Mouse (Mus musculus) ES-E14 (cell line): ENCODE measurements around the gene Gprc5d. TPM values are rescaled to one million over a fixed set of nuclear protein-coding genes. Genes with fewer than 3 reads are reported as not detected.

Experiments
- DNase-seq: peaks from one replicate; pipeline ENCODE4 v3.0.0-alpha.2; 2013; ENCODE audit warnings: low read depth, low spot score
- H3K27ac ChIP-seq: 2 replicates; pipeline ENCODE4 v1.5.1; 2012; ENCODE audit warnings: low read depth, mild to moderate bottlenecking, low read length, moderate library complexity, mixed read lengths; ENCODE audit not compliant: poor library complexity, insufficient read depth, severe bottlenecking
- H3K36me3 ChIP-seq: 2 replicates; pipeline ENCODE4 v1.6.1; 2012; ENCODE audit warnings: mild to moderate bottlenecking, low read length, moderate library complexity, mixed read lengths; ENCODE audit not compliant: control insufficient read depth, poor library complexity, insufficient read depth, severe bottlenecking
- H3K4me1 ChIP-seq, 2 experiments: fragments of 150-350 bp in 1 of 2; sonication (generic) in 1 of 2; 2 replicates each; pipeline ENCODE4 v1.6.1; 2012; ENCODE audit warnings: low read length in 2 of 2, mild to moderate bottlenecking in 1 of 2, mixed read lengths in 1 of 2; ENCODE audit not compliant: control insufficient read depth in 2 of 2, insufficient read depth in 2 of 2, poor library complexity in 1 of 2
- H3K4me3 ChIP-seq, 2 experiments: fragments of 150-350 bp in 1 of 2; sonication (generic) in 1 of 2; 2 replicates each; pipeline ENCODE4 v1.5.1; 2012; ENCODE audit warnings: low read length in 2 of 2, low read depth in 1 of 2, mild to moderate bottlenecking in 1 of 2, mixed read lengths in 1 of 2; ENCODE audit not compliant: insufficient read depth in 1 of 2, poor library complexity in 1 of 2, severe bottlenecking in 1 of 2
- H3K9ac ChIP-seq: 2 replicates; pipeline ENCODE4 v1.6.1; 2012; ENCODE audit warnings: low read depth, mild to moderate bottlenecking, low read length, mixed read lengths; ENCODE audit not compliant: poor library complexity, insufficient read depth, severe bottlenecking
- H3K9me3 ChIP-seq: fragments of 150-350 bp; sonication (generic); 2 replicates; pipeline ENCODE4 v1.6.1; 2012; ENCODE audit warnings: low read depth, mild to moderate bottlenecking, low read length; ENCODE audit not compliant: control insufficient read depth, insufficient read depth
- CHD2 ChIP-seq: IDR thresholded peaks from 2 replicates; pipeline ENCODE4 v1.6.1; 2014; ENCODE audit warnings: mild to moderate bottlenecking, low read depth, low read length, inconsistent platforms
- HCFC1 ChIP-seq: IDR thresholded peaks from 2 replicates; pipeline ENCODE4 v1.6.1; 2012; ENCODE audit warnings: low read length, inconsistent platforms, borderline replicate concordance; ENCODE audit not compliant: insufficient read depth
- MAFK ChIP-seq: IDR thresholded peaks from 2 replicates; pipeline ENCODE4 v1.6.1; 2014; ENCODE audit warnings: mild to moderate bottlenecking, low read depth, low read length, inconsistent platforms; ENCODE audit not compliant: insufficient read depth
- ZC3H11A ChIP-seq: IDR thresholded peaks from 2 replicates; pipeline ENCODE4 v1.6.1; 2012; ENCODE audit warnings: low read depth, mild to moderate bottlenecking, inconsistent platforms, low read length, borderline replicate concordance
- ZNF384 ChIP-seq: IDR thresholded peaks from 2 replicates; pipeline ENCODE4 v1.6.1; 2012; ENCODE audit warnings: low read depth, low read length, inconsistent platforms
- in situ Hi-C, 2 experiments: fragments of 600-800 bp; cut with MboI; formaldehyde crosslinking; loops; one replicate each; pipeline ENCODE4 v1.15.1; 2025; ENCODE audit warnings: low sequenced_read_pairs in 2 of 2, inconsistent platforms in 1 of 2; ENCODE audit not compliant: unreplicated experiment in 2 of 2
- total RNA-seq: library from RNA; depleted of rRNA; stranded (reverse); fragments of 300-350 nt; gene quantifications from 2 replicates; pipeline ENCODE4 v1.2.3, GENCODE M21; 2012

The Gprc5d gene
- total RNA-seq, 1 experiment = not detected

- H3K9me3 ChIP-seq = no peaks in the 10 kb centered on the region
- H3K9ac ChIP-seq = no peak overlapping the region
- DNase-seq = no peak
- 0 out of 4 replicates have a peak, but pooled peaks cover 0 to 3% of the 10 kb centered on the region in 2 experiments for H3K4me1 ChIP-seq
- H3K27ac ChIP-seq = no peak overlapping the region
- H3K36me3 ChIP-seq = no peaks in the 10 kb centered on the region; the same call in 1 of the 2 replicates
- in situ Hi-C loops = no loop called here
- TF ChIP-seq ZC3H11A = no peak
- TF ChIP-seq MAFK = no peak
- no peak for TF ChIP-seq ZNF384
- no peak for TF ChIP-seq CHD2
- TF ChIP-seq HCFC1 = no peak
- no peak overlapping the region for H3K4me3 ChIP-seq
These were observed 44.8 kb upstream of the Gprc5d start for GRCm38 (mm10) chr6:135162861-135163260.

DNA sequence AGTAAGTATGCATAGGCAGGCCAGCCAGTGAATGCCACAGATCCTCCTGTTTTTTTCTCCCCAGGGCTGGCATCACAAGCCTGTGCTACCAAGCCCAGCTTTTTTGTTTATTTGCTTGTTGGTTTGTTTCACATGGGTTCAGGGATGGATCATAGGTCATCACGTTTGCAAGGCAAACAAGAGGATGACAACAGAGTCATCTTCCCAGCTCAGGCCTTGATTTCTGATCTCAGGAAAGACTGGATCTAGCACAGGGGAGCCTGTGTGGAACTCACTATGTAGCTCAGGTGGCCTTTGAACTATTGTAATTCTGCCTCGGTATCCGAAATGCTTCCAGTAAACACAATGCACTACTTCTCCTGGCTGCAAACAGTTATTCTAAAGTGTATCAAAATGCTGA lies 44.2 kb upstream of the Gprc5d start:
- Histone ChIP-seq H3K4me3 (no peak overlapping the region), H3K4me1 (0 out of 4 replicates have a peak, but pooled peaks cover 0 to 3% of the 10 kb centered on the region in 2 experiments), H3K9me3 (no peaks in the 10 kb centered on the region), H3K9ac (no peak overlapping the region), H3K27ac (no peak overlapping the region), H3K36me3 (no peaks in the 10 kb centered on the region; the same call in 1 of the 2 replicates)
- TF ChIP-seq MAFK (no peak), ZC3H11A (no peak), HCFC1 (no peak), ZNF384 (no peak), CHD2 (no peak)
- DNase-seq = no peak
- in situ Hi-C loops = no loop called here

DNA sequence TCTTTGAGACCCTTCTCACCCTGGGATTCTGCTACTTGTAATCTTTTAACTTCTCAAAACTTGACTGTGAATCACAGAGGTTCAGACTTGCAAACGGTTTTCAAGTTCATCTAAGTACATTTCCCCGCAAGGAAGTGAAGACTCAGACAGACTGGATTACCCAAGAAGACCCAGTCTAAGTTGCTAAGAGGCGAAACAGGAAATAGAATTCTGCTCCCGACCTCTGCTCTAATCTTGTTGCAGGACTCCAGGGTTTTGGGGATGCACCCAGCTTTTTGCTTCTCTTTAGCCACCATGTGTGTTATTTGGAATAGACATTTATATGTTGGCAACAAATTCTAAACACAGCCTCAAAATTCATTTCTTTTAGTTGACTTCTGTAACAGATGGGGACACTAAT lies 43.3 kb upstream of the Gprc5d start:
- DNase-seq = no peak
- Histone ChIP-seq H3K27ac (no peak overlapping the region), H3K4me1 (peaks cover 0 to 2% of the 10 kb centered on the region in 2 experiments; a peak in 1 of 4 replicates), H3K4me3 (no peak overlapping the region), H3K9ac (no peak overlapping the region), H3K36me3 (no peaks in the 10 kb centered on the region; the same call in 1 of the 2 replicates), H3K9me3 (no peaks in the 10 kb centered on the region)
- TF ChIP-seq ZNF384 (no peak), ZC3H11A (no peak), MAFK (no peak), CHD2 (no peak), HCFC1 (no peak)
- in situ Hi-C loops = no loop called here

DNA sequence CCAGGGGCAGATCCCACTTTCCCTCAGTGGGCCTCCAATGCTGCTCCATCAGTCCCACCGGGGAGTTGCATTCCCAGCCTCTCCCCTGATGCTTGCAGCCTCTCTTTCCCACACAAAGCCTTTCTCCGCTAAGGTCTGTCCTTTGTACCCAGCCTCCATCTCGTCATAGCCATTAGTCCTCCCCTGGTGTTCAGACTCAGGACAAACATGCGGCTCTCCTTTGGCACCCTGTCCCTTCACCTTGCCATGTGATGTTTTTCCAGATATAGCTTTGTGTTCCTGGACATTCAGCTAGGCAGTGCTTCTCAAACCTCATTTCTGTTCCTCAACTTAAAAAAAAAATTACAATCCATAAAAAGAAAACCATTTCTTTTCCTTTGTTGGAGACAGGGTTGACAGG lies 40.4 kb upstream of the Gprc5d start:
- no peaks in the 10 kb centered on the region; the same call in 1 of the 2 replicates for H3K36me3 ChIP-seq
- TF ChIP-seq CHD2 (no peak), HCFC1 (no peak), MAFK (no peak), ZC3H11A (no peak)
- H3K9me3 ChIP-seq = no peaks in the 10 kb centered on the region
- peaks cover 0 to 2% of the 10 kb centered on the region in 2 experiments; a peak in 1 of 4 replicates for H3K4me1 ChIP-seq
- no peak for DNase-seq
- H3K4me3 ChIP-seq = no peak overlapping the region
- no peak overlapping the region for H3K27ac ChIP-seq
- in situ Hi-C loops = no loop called here
- no peak overlapping the region for H3K9ac ChIP-seq

DNA sequence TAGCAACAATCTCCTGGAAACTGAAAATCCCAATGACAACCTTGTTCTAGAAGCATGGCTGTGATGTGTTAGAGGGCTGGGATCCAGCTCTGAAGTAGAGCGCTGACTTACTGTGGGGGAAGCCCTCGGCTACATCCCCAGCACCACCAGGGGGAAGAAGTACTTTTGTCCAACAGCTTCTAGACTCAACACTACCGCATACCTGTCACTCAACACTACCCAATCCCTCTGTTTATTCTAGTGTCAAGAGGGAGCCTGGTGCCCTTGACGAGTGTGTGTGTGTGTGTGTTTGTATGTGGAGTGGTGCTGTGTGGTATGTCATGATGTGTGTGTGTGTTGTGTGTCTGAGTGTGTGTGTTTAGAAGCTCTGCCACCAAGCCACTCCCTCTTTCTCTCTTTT lies 39.4 kb upstream of the Gprc5d start:
- no peak for DNase-seq
- Histone ChIP-seq H3K4me3 (no peak overlapping the region), H3K9ac (no peak overlapping the region), H3K4me1 (peaks cover 0 to 2% of the 10 kb centered on the region in 2 experiments; a peak in 1 of 4 replicates), H3K27ac (no peak overlapping the region), H3K9me3 (no peaks in the 10 kb centered on the region), H3K36me3 (no peaks in the 10 kb centered on the region; the same call in 1 of the 2 replicates)
- in situ Hi-C loops = no loop called here
- TF ChIP-seq ZC3H11A (no peak), ZNF384 (no peak), MAFK (no peak), CHD2 (no peak), HCFC1 (no peak)
